Mouse (Mus musculus): ENCODE results near the gene Eif4e2. TPM values are rescaled to one million over a fixed set of nuclear protein-coding genes. Genes with fewer than 3 reads are reported as not detected.
A peak's percentile ranks its signal among the peaks of the same experiment; 100 is the strongest.

Gene Eif4e2
- polyA plus RNA-seq, 1 experiment from 2014 or later, result 150 TPM

DNA sequence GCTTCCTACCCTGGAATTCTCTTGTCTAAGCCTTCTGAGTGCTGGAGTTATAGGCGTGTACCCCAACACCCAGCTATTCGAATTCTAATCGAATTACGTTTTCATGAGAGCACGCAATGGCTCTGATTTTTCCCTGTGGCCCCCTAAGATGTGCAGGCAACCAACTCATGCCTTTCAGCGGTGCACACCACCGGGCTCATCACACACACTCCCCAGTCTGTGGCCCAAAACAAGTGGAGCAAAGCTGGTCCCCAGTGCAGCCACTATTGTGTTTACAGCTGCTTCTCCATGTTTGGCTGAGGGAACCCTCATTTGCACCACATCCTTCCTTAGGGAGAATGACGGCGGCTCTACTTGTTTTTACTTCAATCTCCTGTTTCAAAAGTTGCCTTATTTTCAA, 49.5 kb downstream of the Eif4e2 start:
- Histone ChIP-seq H3K4me1 (ENCODE audit: control insufficient read depth, insufficient read depth, low read length) (peaks cover 9% of the 10 kb centered on the region; the same call in 1 of the 2 replicates), H3K4me3 (ENCODE audit: low read length) (no peak overlapping the region; the same call in 1 of the 2 replicates), H3K27ac (ENCODE audit: low read depth, low read length) (no peak overlapping the region), H3K4me2 (replicated peaks; ENCODE audit: low read depth, low read length) (no peak overlapping the region), H3K9me3 (ENCODE audit: control insufficient read depth, low read length) (no peaks in the 10 kb centered on the region), H3K9ac (ENCODE audit: low read depth, low read length) (no peak overlapping the region), H3K36me3 (ENCODE audit: control insufficient read depth, insufficient read depth, low read length) (no peaks in the 10 kb centered on the region), H3K27me3 (ENCODE audit: control insufficient read depth, insufficient read depth, low read length) (peaks cover 63% of the 10 kb centered on the region)
- no peak for ATAC-seq (ENCODE audit: low FRiP score, low TSS enrichment)
- WGBS, result under 1% methylated on average over 9 of the region's 9 CpGs

DNA sequence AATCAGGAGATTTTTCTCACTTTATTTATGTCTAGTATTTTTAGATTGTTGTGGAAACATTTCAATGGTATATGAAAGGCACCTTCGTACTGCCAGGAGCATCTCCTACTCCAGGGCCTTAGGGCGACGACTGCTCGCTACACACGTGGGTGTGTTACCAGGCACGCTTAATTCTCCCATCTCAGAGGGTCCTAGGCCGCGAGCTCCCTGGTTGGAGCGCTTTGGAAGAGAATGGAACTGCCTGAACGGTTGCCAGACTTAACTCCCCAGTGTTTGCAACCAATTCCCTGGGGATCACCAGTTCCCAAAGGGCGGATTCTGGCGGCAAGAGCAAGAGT, 50.1 kb downstream of the Eif4e2 start:
- peaks cover 9% of the 10 kb centered on the region; the same call in 1 of the 2 replicates for H3K4me1 ChIP-seq (ENCODE audit: control insufficient read depth, insufficient read depth, low read length)
- peak overlapping the region; percentile 54 for H3K4me3 ChIP-seq (ENCODE audit: low read length)
- no peak for ATAC-seq (ENCODE audit: low FRiP score, low TSS enrichment)
- under 1% methylated on average over 12 of the region's 12 CpGs for WGBS
- no peak overlapping the region for H3K27ac ChIP-seq (ENCODE audit: low read depth, low read length)
- no peaks in the 10 kb centered on the region for H3K9me3 ChIP-seq (ENCODE audit: control insufficient read depth, low read length)
- H3K9ac ChIP-seq (ENCODE audit: low read depth, low read length), result no peak overlapping the region
- H3K4me2 ChIP-seq (replicated peaks; ENCODE audit: low read depth, low read length), result peak overlapping the region; percentile 96
- peaks cover 60% of the 10 kb centered on the region for H3K27me3 ChIP-seq (ENCODE audit: control insufficient read depth, insufficient read depth, low read length)
- no peaks in the 10 kb centered on the region for H3K36me3 ChIP-seq (ENCODE audit: control insufficient read depth, insufficient read depth, low read length)

DNA sequence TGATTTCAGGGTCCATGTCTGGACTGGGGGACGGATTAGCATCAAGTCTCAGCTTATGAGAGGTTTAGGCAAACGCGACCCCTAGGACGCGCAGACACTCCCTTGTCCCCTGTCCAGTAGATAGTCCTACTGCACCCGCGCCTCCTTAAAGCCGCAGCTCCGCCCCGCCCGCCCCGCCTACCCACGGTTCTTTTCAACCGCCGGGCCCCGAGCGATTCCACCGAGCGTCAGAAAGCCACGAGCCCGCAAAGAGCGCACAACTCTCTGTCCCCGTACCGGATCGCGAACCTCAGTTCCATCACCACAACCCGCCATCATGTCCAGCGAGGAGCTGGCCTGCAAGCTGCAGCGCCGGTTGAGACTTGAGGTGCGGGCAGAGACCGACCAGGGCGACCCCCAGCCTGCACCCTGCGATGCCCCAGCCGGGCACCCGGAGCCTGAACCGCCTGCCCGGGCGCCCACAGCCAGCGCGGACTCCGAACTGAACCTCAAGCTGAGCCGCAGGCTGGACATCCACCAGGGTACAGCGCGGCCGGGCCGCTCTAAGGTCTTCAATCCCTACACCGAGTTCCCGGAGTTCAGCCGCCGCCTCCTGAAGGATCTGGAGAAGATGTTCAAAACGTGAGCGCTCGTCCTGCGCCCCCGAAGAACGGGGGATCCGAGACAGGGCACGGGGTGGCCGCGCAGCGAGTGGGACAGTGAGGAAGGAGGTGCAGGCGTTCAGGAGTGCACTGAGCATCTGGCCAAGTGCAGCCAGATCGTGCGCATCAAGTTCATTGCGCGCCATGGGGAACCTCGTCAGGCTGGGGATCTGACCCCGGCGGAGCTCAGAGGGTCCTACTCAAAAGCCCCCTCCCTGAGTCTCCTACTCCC, 50.7 kb downstream of the Eif4e2 start, which contains the start of gene Efhd1:
Efhd1 (plus strand) TSS at position 230 of the 873 bp plus-strand sequence.
- Histone ChIP-seq H3K9ac (ENCODE audit: low read depth, low read length) (peak within 1 kb of the TSS; percentile 50), H3K4me1 (ENCODE audit: control insufficient read depth, insufficient read depth, low read length) (peaks cover 9% of the 10 kb centered on the region; the same call in 1 of the 2 replicates), H3K4me2 (replicated peaks; ENCODE audit: low read depth, low read length) (peak within 1 kb of the TSS; percentile 96), H3K9me3 (ENCODE audit: control insufficient read depth, low read length) (no peaks in the 10 kb centered on the region), H3K27ac (ENCODE audit: low read depth, low read length) (no peak within 1 kb of the TSS), H3K4me3 (ENCODE audit: low read length) (peak within 1 kb of the TSS; percentile 54), H3K27me3 (ENCODE audit: control insufficient read depth, insufficient read depth, low read length) (peaks cover 60% of the 10 kb centered on the region), H3K36me3 (ENCODE audit: control insufficient read depth, insufficient read depth, low read length) (no peaks in the 10 kb centered on the region)
- WGBS, result under 1% methylated on average over 70 of the region's 70 CpGs
- ATAC-seq (ENCODE audit: low FRiP score, low TSS enrichment), result peak; percentile 63

DNA sequence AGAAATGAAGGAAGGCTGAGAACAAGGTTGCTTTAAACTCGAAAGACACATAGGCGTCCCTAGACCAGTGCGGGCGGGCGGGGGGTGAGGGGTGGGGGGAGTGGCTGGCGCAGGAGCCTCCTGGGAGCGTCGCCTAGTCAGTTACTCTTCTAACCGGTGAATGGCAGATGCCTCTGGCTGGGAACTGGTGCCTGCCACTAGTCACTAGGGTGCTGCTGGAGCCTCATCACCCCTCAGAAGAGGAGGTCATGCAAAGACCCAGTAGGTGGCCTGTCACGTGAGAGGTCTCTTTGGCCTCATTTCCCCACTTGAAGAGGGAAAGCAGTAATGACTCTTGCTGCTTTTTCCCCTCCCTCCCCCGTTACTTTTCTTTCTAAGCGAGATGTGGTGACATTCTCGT, 51.5 kb downstream of the Eif4e2 start:
- H3K27ac ChIP-seq (ENCODE audit: low read depth, low read length), result no peak overlapping the region
- H3K9ac ChIP-seq (ENCODE audit: low read depth, low read length), result no peak overlapping the region
- 2% methylated on average over 13 of the region's 13 CpGs for WGBS
- H3K27me3 ChIP-seq (ENCODE audit: control insufficient read depth, insufficient read depth, low read length), result peaks cover 60% of the 10 kb centered on the region
- peak overlapping the region; percentile 96 for H3K4me2 ChIP-seq (replicated peaks; ENCODE audit: low read depth, low read length)
- H3K4me3 ChIP-seq (ENCODE audit: low read length), result peak overlapping the region; percentile 54
- H3K36me3 ChIP-seq (ENCODE audit: control insufficient read depth, insufficient read depth, low read length), result no peaks in the 10 kb centered on the region
- H3K4me1 ChIP-seq (ENCODE audit: control insufficient read depth, insufficient read depth, low read length), result peaks cover 12% of the 10 kb centered on the region; the same call in 1 of the 2 replicates
- H3K9me3 ChIP-seq (ENCODE audit: control insufficient read depth, low read length), result no peaks in the 10 kb centered on the region
- ATAC-seq (ENCODE audit: low FRiP score, low TSS enrichment), result no peak

DNA sequence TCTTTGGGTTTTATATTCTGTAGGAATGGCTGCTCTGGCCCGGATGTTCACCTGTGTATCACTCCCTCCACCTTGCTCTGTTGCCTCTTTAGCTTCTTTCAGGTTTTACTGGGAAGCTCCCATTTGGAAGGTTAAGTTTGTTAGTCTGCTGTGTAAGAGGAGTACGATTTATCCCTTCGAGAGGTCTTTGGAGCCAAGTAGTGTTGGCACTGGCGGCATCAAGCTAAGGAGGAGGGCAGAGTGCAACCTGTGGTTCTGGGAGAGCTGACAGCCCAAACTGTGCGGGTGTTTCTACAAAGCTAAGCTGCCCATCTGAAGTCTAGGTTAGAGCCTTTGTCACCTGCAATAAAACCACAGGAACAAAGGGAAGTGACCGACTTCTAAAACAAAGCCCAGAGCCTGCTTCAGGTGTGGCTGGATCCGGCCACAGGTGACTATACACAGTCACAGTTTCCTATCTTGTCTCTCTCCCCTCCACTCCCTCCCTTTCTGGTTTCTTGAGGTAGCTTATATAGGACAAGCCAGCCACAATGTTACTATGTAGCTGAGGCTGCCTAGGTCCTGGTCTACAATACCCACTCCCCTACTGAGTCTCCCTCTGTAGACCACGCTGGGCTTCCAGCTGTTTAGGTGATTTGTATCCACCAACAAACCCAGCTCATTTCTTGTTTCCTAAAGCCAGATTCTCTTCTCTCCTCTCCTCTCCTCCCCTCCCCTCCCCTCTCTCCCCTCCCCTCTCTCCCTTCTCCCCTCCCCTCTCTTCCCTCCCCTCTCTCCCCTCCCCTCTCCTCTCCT, 52.8 kb downstream of the Eif4e2 start:
- Histone ChIP-seq H3K9ac (ENCODE audit: low read depth, low read length) (no peak overlapping the region), H3K9me3 (ENCODE audit: control insufficient read depth, low read length) (no peaks in the 10 kb centered on the region), H3K27ac (ENCODE audit: low read depth, low read length) (no peak overlapping the region), H3K4me2 (replicated peaks; ENCODE audit: low read depth, low read length) (no peak overlapping the region), H3K36me3 (ENCODE audit: control insufficient read depth, insufficient read depth, low read length) (no peaks in the 10 kb centered on the region), H3K4me1 (ENCODE audit: control insufficient read depth, insufficient read depth, low read length) (peaks cover 25% of the 10 kb centered on the region), H3K27me3 (ENCODE audit: control insufficient read depth, insufficient read depth, low read length) (peaks cover 55% of the 10 kb centered on the region), H3K4me3 (ENCODE audit: low read length) (no peak overlapping the region)
- 20% methylated on average over 8 of the region's 8 CpGs for WGBS
- no peak for ATAC-seq (ENCODE audit: low FRiP score, low TSS enrichment)

DNA sequence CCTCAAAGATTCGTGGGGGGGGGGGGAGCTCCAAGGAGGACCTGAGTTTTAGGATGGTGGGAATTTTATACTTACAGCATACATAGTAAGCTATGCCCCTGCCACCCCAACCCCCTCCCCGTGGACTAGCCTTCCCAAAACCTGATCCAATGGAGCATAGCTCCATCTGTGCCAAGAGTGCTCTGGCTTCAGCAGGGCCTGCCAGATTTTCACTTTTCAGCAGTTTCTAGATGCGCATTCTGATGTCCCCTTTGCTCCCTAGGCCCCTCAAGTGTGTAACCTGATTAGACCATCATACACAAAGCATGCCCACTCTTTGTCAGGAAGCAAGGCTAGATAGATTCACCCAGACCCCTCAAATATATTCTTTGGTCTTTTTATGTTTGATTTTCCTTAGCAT, 56.5 kb downstream of the Eif4e2 start:
- Histone ChIP-seq H3K9ac (ENCODE audit: low read depth, low read length) (0 out of 2 replicates have a peak overlapping the region, but pooled peaks have one; percentile 0), H3K36me3 (ENCODE audit: control insufficient read depth, insufficient read depth, low read length) (no peaks in the 10 kb centered on the region), H3K4me2 (replicated peaks; ENCODE audit: low read depth, low read length) (no peak overlapping the region), H3K4me3 (ENCODE audit: low read length) (no peak overlapping the region), H3K4me1 (ENCODE audit: control insufficient read depth, insufficient read depth, low read length) (peaks cover 19% of the 10 kb centered on the region), H3K9me3 (ENCODE audit: control insufficient read depth, low read length) (no peaks in the 10 kb centered on the region), H3K27me3 (ENCODE audit: control insufficient read depth, insufficient read depth, low read length) (peaks cover 22% of the 10 kb centered on the region), H3K27ac (ENCODE audit: low read depth, low read length) (no peak overlapping the region; the same call in 1 of the 2 replicates)
- 42% methylated on average over 3 of the region's 3 CpGs for WGBS
- peak; percentile 3; the same call in 1 of the 2 replicates for ATAC-seq (ENCODE audit: low FRiP score, low TSS enrichment)

DNA sequence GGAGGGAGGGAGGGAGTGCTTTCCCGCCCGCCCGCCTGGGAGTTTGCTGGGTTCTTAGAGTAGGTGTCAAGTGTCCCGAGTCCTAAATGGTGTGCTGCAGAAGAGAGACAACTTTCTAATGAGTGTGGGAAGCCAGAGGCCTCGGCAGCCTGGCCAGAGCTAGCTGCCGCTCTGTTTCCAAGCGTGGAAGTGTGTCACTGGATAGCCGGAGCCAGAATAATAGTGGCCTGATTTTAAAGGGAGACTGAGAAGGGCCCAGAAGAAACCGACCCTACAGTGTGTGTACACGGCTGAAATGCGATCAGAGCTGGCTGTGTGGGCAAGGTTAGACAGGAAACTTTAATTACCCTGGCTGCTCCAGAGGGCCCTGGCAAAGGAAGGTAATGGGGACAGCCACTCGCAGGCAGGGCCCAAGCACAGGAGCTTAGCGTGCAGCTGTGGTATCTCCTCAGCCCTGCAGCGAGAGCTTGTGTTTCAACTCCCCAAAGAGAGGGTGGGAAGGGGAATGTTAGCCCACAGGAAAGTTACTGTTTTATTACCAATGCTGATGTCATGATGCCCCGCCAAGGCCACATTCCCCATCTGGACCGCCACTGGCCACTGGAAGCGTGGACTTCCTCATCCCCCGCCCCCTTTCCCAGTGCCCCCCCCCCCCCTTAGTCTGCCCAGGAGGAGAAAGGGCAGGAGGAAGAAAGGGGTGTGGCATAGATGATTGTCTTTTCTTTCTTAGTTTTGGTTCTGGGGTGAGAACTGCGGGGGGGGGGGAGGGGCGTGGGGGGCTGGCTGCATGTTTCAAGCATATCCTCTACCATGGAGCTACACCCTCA, 57.1 kb downstream of the Eif4e2 start:
- no peak overlapping the region for H3K4me3 ChIP-seq (ENCODE audit: low read length)
- WGBS, result 5% methylated on average over 17 of the region's 20 CpGs

DNA sequence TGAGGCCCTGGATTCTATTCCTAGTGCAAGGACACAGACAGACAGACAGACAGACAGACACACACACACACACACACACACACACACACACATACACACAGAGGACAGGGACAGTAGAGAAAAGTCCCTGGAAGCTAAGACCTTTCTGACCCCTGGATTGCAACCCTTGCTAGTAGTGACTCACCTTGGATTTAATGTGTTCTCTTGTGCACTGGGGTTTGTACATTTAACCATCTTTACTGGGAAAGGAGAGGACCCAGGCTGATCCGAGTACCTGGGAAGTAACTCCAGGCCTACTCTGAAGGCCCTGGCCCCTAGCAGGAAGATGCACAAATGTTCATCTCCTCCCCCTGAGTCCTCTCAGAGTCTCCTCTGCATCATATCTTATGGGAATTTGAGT, 57.9 kb downstream of the Eif4e2 start:
- no peaks in the 10 kb centered on the region for H3K9me3 ChIP-seq (ENCODE audit: control insufficient read depth, low read length)
- no peak for ATAC-seq (ENCODE audit: low FRiP score, low TSS enrichment)
- H3K27me3 ChIP-seq (ENCODE audit: control insufficient read depth, insufficient read depth, low read length), result peaks cover 8% of the 10 kb centered on the region; the same call in 1 of the 2 replicates
- no peaks in the 10 kb centered on the region for H3K36me3 ChIP-seq (ENCODE audit: control insufficient read depth, insufficient read depth, low read length)
- H3K27ac ChIP-seq (ENCODE audit: low read depth, low read length), result no peak overlapping the region
- 53% methylated on average over 1 of the region's 1 CpGs for WGBS
- no peak overlapping the region for H3K9ac ChIP-seq (ENCODE audit: low read depth, low read length)
- peaks cover 19% of the 10 kb centered on the region for H3K4me1 ChIP-seq (ENCODE audit: control insufficient read depth, insufficient read depth, low read length)
- no peak overlapping the region for H3K4me2 ChIP-seq (replicated peaks; ENCODE audit: low read depth, low read length)
- H3K4me3 ChIP-seq (ENCODE audit: low read length), result no peak overlapping the region

More for the DNA sequence above, 57.1 kb downstream of the Eif4e2 start:
- Histone ChIP-seq H3K27me3 (ENCODE audit: control insufficient read depth, insufficient read depth, low read length) (peaks cover 16% of the 10 kb centered on the region), H3K9ac (ENCODE audit: low read depth, low read length) (0 out of 2 replicates have a peak overlapping the region, but pooled peaks have one; percentile 0), H3K9me3 (ENCODE audit: control insufficient read depth, low read length) (no peaks in the 10 kb centered on the region), H3K4me1 (ENCODE audit: control insufficient read depth, insufficient read depth, low read length) (peaks cover 19% of the 10 kb centered on the region), H3K27ac (ENCODE audit: low read depth, low read length) (peak overlapping the region; percentile 78), H3K36me3 (ENCODE audit: control insufficient read depth, insufficient read depth, low read length) (no peaks in the 10 kb centered on the region), H3K4me2 (replicated peaks; ENCODE audit: low read depth, low read length) (peak overlapping the region; percentile 19)
- ATAC-seq (ENCODE audit: low FRiP score, low TSS enrichment), result peak; percentile 72
